Mouse (Mus musculus) stomach, adult 2 months (tissue): ENCODE measurements around the gene Rnf212. TPM values are rescaled to one million over a fixed set of nuclear protein-coding genes. Genes with fewer than 3 reads are reported as not detected.

ENCODE experiments used
- polyA plus RNA-seq: library from polyadenylated mRNA; depleted of rRNA; stranded (reverse); fragments of >200 nt; gene quantifications from 2 replicates; pipeline ENCODE4 v1.2.3, GENCODE M21; 2012; rRNA removed

Rnf212 gene
- polyA plus RNA-seq = not detected in 2 replicates

GRCm38 (mm10) chr5:108774630-108775306, at the start of gene Rnf212:
Gene Rnf212, minus strand, starts transcription at chr5:108774982.

GRCm38 (mm10) chr5:108808750-108809149, 34.0 kb upstream of the Rnf212 start, which contains the start of gene Vmn2r8:
Gene Vmn2r8, minus strand, starts transcription at chr5:108808850.

GRCm38 (mm10) chr5:108795263-108795662, 20.5 kb upstream of the Rnf212 start, which contains the start of gene Tmed11:
Gene Tmed11, minus strand, starts transcription at chr5:108795363.

GRCm38 (mm10) chr5:108692271-108692670, 82.5 kb downstream of the Rnf212 start, which contains the start of gene Fgfrl1:
Gene Fgfrl1, plus strand, starts transcription at chr5:108692382.

Other genes starting within 250 kb of the Rnf212 start
- 0.22 and 0.42 TPM in 2 replicates for gene Cplx1, start 225.0 kb downstream of the Rnf212 start, polyA plus RNA-seq
- gene Gak, start 145.2 kb downstream of the Rnf212 start, polyA plus RNA-seq = 48.0 and 52.9 TPM in 2 replicates
- gene Tmem175, start 145.2 kb downstream of the Rnf212 start, polyA plus RNA-seq = 19.2 and 21.3 TPM in 2 replicates
- gene Idua, start 114.7 kb downstream of the Rnf212 start, polyA plus RNA-seq = 10.5 and 10.8 TPM in 2 replicates
- 5.6 TPM in 2 replicates for gene Dgkq, start 105.3 kb downstream of the Rnf212 start, polyA plus RNA-seq
- gene Slc26a1, start 99.4 kb downstream of the Rnf212 start, polyA plus RNA-seq = 0.05 TPM in 1 of 2 replicates, not detected in the other
- gene Fgfrl1, start 82.6 kb downstream of the Rnf212 start, polyA plus RNA-seq = 24.7 and 26.5 TPM in 2 replicates
- gene Tmed11, start 20.4 kb upstream of the Rnf212 start, polyA plus RNA-seq = not detected in 2 replicates
- not detected in 2 replicates for gene Vmn2r8, start 33.9 kb upstream of the Rnf212 start, polyA plus RNA-seq
- gene Vmn2r9, start 77.6 kb upstream of the Rnf212 start, polyA plus RNA-seq = not detected in 2 replicates
- not detected in 2 replicates for gene Vmn2r10, start 231.5 kb upstream of the Rnf212 start, polyA plus RNA-seq